Mouse (Mus musculus): ENCODE data around the gene Vav3. TPM values are rescaled to one million over a fixed set of nuclear protein-coding genes. Genes with fewer than 3 reads are reported as not detected.

The Vav3 gene
- polyA plus RNA-seq (2017; shearing (Covaris generic)), result 8.2 TPM

DNA sequence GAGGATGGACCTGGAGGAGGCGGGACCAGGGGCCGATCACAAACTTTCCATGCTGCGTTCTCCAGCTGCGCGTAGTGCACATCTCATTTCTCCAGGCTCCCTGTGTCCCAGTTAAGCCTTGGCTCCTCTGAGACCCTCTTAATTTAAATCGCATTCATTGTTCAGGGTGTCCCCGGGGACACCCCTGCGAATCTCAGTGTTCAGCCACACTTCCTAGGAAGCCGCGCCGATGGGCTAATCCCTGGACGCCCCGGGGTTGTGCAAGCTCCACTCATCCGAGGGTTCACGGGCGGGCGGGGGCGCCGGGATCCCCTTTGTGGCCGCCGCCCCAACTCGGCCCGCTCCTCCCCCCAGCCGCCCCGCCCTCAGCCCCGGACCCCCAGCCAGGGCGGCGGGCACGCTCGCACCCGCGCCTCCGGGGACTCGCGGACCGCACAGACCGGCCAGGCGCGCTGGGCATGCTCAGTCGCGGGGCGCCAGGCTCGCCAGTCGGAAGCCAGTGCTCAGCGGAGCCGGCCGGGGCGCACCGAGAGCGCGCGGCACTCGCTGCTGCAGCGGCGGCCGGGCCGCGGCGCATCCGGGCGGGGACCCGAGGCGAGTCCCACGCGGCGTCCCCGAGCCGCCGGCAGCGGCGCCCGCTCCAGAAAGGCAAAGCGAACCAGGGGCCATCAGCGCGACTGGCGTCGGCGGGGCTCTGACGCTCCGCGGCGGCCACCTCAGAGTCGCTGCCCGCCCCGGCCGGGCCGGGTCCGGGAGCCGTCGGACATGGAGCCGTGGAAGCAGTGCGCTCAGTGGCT, at the start of gene Vav3:
Gene Vav3 (plus strand): TSS at position 380 of the 797 bp plus-strand sequence.

Other genes starting within 250 kb of the Vav3 start
- gene Slc25a24, start 217.5 kb upstream of the Vav3 start, polyA plus RNA-seq (2017; shearing (Covaris generic)), result 13.6 TPM